Mouse (Mus musculus): ENCODE results near the gene Pcf11. TPM values are rescaled to one million over a fixed set of nuclear protein-coding genes. Genes with fewer than 3 reads are reported as not detected.
A peak's percentile ranks its signal among the peaks of the same experiment; 100 is the strongest.

Gene Pcf11
- total RNA-seq (2012; rRNA removed) (24.7 and 25.6 TPM in 2 replicates), polyA plus RNA-seq (2012; ENCODE audit: insufficient read depth in 1 of 2, insufficient read length in 2 of 2, low read depth in 1 of 2, low replicate concordance in 2 of 2, missing spikeins in 1 of 2) (10 to 100 TPM; 34.0 to 60.3 TPM)

DNA sequence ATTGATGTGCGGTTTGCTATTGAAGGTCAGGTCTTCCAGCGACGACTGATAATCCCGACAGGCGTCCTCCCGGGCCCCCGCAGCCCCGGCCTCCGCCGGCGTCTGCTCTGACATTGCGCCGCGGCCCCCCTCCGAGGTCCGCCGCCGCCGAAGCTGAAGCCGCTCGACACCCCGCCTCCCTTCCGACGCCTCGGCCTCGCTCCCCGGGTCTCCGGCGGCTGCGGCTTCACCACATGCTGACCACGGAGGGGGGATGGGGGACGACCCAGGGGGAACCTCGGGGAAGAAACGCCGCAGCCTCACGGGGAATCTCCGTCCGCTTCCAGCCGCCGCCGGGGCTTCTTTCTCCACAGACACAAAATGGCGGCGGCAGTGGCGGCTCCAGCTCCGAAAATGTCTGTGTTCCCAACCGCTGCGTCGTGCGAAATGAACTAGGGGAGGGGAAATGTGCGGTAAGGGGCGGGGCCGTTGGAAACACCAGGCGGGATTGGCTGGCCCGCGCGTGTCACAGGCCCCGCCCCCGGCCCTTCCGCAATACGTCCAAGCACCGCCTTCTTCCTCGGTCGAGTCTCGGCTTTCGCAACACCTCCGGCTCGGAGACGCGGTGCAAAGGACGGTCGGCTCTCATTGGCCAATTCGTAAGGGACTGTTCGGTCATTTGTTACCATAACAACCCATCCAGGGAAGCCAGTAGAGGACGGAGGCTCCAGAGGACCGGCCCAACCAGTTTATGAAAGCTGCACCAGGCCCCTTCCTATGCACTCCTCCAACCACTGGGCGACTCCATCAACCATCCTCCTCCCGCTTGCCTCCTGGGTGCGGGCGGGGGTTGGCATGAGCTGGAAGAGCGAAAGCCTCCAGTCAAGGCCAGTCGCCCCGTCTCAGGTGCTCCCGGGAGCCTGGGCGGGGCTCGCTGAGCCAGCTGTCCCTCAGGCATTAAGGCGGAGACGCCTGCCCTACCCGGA lies at the start of gene Pcf11:
TSS of gene Pcf11 (minus strand) at position 428 of the 965 bp plus-strand sequence.
- TF ChIP-seq MXI1 (IDR thresholded peaks at IDR 0.05; ENCODE audit: low read depth, low read length) (peak; percentile 34), TCF12 (IDR thresholded peaks at IDR 0.05; ENCODE audit: low read depth, low read length) (peak; percentile 84), ETS1 (IDR thresholded peaks at IDR 0.05; ENCODE audit: low read depth, low read length) (0 out of 2 replicates have a peak, but pooled peaks have one; percentile 35), POLR2AphosphoS2 (IDR thresholded peaks at IDR 0.05; ENCODE audit: low read length) (peak; percentile 91; the same call in 1 of the 2 replicates), USF2 (IDR thresholded peaks at IDR 0.05; ENCODE audit: borderline replicate concordance in 1 of 2, insufficient read depth in 1 of 2, low read depth in 1 of 2, low read length in 2 of 2) (no peak), BHLHE40 (IDR thresholded peaks at IDR 0.05; ENCODE audit: borderline replicate concordance, low read depth, low read length) (no peak), POLR2AphosphoS5 (IDR thresholded peaks at IDR 0.05; ENCODE audit: borderline replicate concordance, low read depth, low read length) (no peak), ZMIZ1 (IDR thresholded peaks at IDR 0.05; ENCODE audit: low read depth, low read length) (peak; percentile 98), CHD2 (IDR thresholded peaks at IDR 0.05; ENCODE audit: low read length) (peak; percentile 90), MYC (IDR thresholded peaks at IDR 0.05; ENCODE audit: low read depth, low read length) (no peak), HCFC1 (IDR thresholded peaks at IDR 0.05; ENCODE audit: low read depth, low read length) (peak; percentile 65; the same call in 1 of the 2 replicates), POLR2A (IDR thresholded peaks at IDR 0.05; ENCODE audit: control insufficient read depth in 1 of 2, insufficient read depth in 1 of 2, low read depth in 1 of 2, low read length in 2 of 2, poor library complexity in 1 of 2) (peak; percentile 84 to 97), NELFE (IDR thresholded peaks at IDR 0.05; ENCODE audit: low read depth, low read length) (peak; percentile 98), GATA1 (IDR thresholded peaks at IDR 0.05; ENCODE audit: low read depth, low read length) (no peak), ELF1 (IDR thresholded peaks at IDR 0.05; ENCODE audit: low read depth, low read length) (peak; percentile 86), USF1 (IDR thresholded peaks at IDR 0.05; ENCODE audit: low read depth, low read length) (no peak), ZNF384 (IDR thresholded peaks at IDR 0.05; ENCODE audit: low read depth, low read length) (no peak), MAFK (IDR thresholded peaks at IDR 0.05; ENCODE audit: borderline replicate concordance, low read depth, low read length) (no peak), CTCF (IDR thresholded peaks at IDR 0.05 in 2 of 3, conservative IDR thresholded peaks at IDR 0.05 in 1 of 3; ENCODE audit: control insufficient read depth in 1 of 3, insufficient read depth in 1 of 3, low read depth in 2 of 3, low read length in 3 of 3, poor library complexity in 1 of 3, severe bottlenecking in 1 of 3) (no peak), MAX (IDR thresholded peaks at IDR 0.05; ENCODE audit: low read length) (0 out of 2 replicates have a peak, but pooled peaks have one; percentile 7), TBP (IDR thresholded peaks at IDR 0.05; ENCODE audit: low read depth, low read length) (peak; percentile 83), NRF1 (IDR thresholded peaks at IDR 0.05; ENCODE audit: insufficient read depth, low read depth, low read length, poor library complexity, severe bottlenecking) (0 out of 2 replicates have a peak, but pooled peaks have one; percentile 37), SIN3A (IDR thresholded peaks at IDR 0.05; ENCODE audit: low read length) (peak; percentile 71)
- H3K27ac ChIP-seq (ENCODE audit: control insufficient read depth, low read depth, low read length) = peak within 1 kb of the TSS; percentile 81
- peak; percentile 98 for DNase-seq (ENCODE audit: low read depth, low spot score)
- peaks cover 10 to 13% of the 10 kb centered on the region in 2 experiments for H3K4me1 ChIP-seq (ENCODE audit: control insufficient read depth in 1 of 2, insufficient read depth in 2 of 2, low read length in 2 of 2)
- peaks cover 35% of the 10 kb centered on the region for H3K79me2 ChIP-seq (ENCODE audit: control insufficient read depth, insufficient read depth, low read length, poor library complexity)
- H3K4me3 ChIP-seq (ENCODE audit: control insufficient read depth in 1 of 2, insufficient read depth in 1 of 2, low read depth in 2 of 2, low read length in 2 of 2) = peak within 1 kb of the TSS; percentile 97 to 100
- H3K9me3 ChIP-seq (replicated peaks; ENCODE audit: insufficient read depth, low read length) = no peaks in the 10 kb centered on the region
- peak within 1 kb of the TSS; percentile 96 for H3K9ac ChIP-seq (ENCODE audit: control insufficient read depth, low read depth, low read length, poor library complexity, severe bottlenecking)
- H3K27me3 ChIP-seq (ENCODE audit: control insufficient read depth in 1 of 2, insufficient read depth in 2 of 2, low read length in 2 of 2) = no peaks in the 10 kb centered on the region
- peaks cover 7 to 22% of the 10 kb centered on the region in 2 experiments for H3K36me3 ChIP-seq (ENCODE audit: control insufficient read depth in 1 of 2, insufficient read depth in 2 of 2, low read length in 2 of 2)

All from MEL (cell line).